Mouse (Mus musculus) G1E (cell line): ENCODE measurements around the gene Arl15. TPM values are rescaled to one million over a fixed set of nuclear protein-coding genes. Genes with fewer than 3 reads are reported as not detected.

ENCODE experiments used
- ATAC-seq: 2 replicates; pipeline ENCODE4 v1.8.0; 2016; ENCODE audit warnings: mild to moderate bottlenecking; ENCODE audit not compliant: insufficient number of reproducible peaks, poor library complexity, low FRiP score, severe bottlenecking; ENCODE audit errors: extremely low read depth
- DNase-seq: peaks from one replicate; pipeline ENCODE4 v3.0.0; 2012; ENCODE audit warnings: low spot score
- H3K27me3 ChIP-seq: 2 replicates; pipeline ENCODE4 v1.6.1; 2012; ENCODE audit warnings: mild to moderate bottlenecking, low read length, inconsistent platforms; ENCODE audit not compliant: insufficient read depth
- H3K36me3 ChIP-seq: replicated peaks from 2 replicates; pipeline ENCODE3; 2012; ENCODE audit warnings: mild to moderate bottlenecking, inconsistent platforms
- H3K4me1 ChIP-seq: 2 replicates; pipeline ENCODE4 v1.6.1; 2012; ENCODE audit warnings: low read depth, low read length, inconsistent platforms, mixed read lengths; ENCODE audit not compliant: insufficient read depth
- H3K4me3 ChIP-seq: 2 replicates; pipeline ENCODE4 v1.5.1; 2012; ENCODE audit warnings: low read depth, mild to moderate bottlenecking, inconsistent platforms, low read length, moderate library complexity, mixed read lengths
- H3K9me3 ChIP-seq: replicated peaks from 2 replicates; pipeline ENCODE4 v1.6.1; 2012; ENCODE audit warnings: inconsistent platforms
- CTCF ChIP-seq: IDR thresholded peaks from 2 replicates; pipeline ENCODE4 v1.5.1; 2012; ENCODE audit warnings: low read depth, low read length, inconsistent platforms, mixed read lengths
- GATA1 ChIP-seq: IDR thresholded peaks from 2 replicates; pipeline ENCODE4 v1.6.1; 2012; ENCODE audit warnings: borderline replicate concordance, low read length, inconsistent platforms, mixed read lengths
- GATA2 ChIP-seq: IDR thresholded peaks from 2 replicates; pipeline ENCODE4 v1.6.1; 2012; ENCODE audit warnings: low read depth, low read length, inconsistent platforms, borderline replicate concordance
- POLR2AphosphoS5 ChIP-seq: IDR thresholded peaks from 2 replicates; pipeline ENCODE4 v1.6.1; 2012; ENCODE audit warnings: low read depth, low read length, inconsistent platforms; ENCODE audit not compliant: insufficient replicate concordance
- TAL1 ChIP-seq: conservative IDR thresholded peaks from 2 replicates; pipeline ENCODE4 v1.6.1; 2012; ENCODE audit warnings: low read depth, low read length, inconsistent platforms, mixed read lengths
- polyA plus RNA-seq: library from polyadenylated mRNA; stranded (reverse); fragments of >175 nt; gene quantifications from 2 replicates; pipeline ENCODE4 v1.2.3, GENCODE M21; 2012
- total RNA-seq, 2 experiments: library from RNA; stranded (forward) in 1 of 2; stranded (reverse) in 1 of 2; fragments of 200-1000 nt in 1 of 2; fragments of >200 nt in 1 of 2; fragmentation: Nextera tagmentation in 1 of 2; gene quantifications; 2 replicates each; pipeline ENCODE4 v1.2.3; 2014 to 2017

Arl15 gene
- total and polyA plus RNA-seq, 3 experiments: 3.2 to 73.8 (median 64.0) TPM

DNA sequence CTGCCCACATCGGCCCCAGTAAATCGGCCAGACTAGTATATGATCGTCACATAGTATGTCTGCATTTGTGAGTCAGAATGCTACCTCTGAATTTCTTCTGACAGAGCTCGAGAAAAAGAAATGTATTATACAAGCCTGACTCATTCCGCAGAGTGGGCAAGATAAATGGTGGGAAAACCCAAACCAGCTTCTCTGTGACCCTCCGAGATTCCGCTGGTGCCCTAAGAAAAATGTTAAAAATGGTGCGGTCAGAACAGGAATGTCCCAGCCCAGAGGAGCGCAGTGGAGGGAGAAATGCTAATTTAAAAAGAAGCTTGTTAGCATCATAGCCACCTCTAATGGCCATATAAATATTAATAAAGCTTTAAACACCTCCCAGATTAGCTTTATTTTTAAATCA is 216.2 kb downstream of the Arl15 start:
- no peak for ATAC-seq
- no peak for DNase-seq
- Histone ChIP-seq H3K36me3 (peaks cover 95% of the 10 kb centered on the region), H3K4me3 (no peak overlapping the region), H3K9me3 (no peaks in the 10 kb centered on the region), H3K27me3 (no peaks in the 10 kb centered on the region), H3K4me1 (peaks cover 3% of the 10 kb centered on the region; the same call in 1 of the 2 replicates)
- no peak for TF ChIP-seq GATA2
- no peak for TF ChIP-seq TAL1
- TF ChIP-seq POLR2AphosphoS5: no peak
- no peak for TF ChIP-seq CTCF
- TF ChIP-seq GATA1: no peak

DNA sequence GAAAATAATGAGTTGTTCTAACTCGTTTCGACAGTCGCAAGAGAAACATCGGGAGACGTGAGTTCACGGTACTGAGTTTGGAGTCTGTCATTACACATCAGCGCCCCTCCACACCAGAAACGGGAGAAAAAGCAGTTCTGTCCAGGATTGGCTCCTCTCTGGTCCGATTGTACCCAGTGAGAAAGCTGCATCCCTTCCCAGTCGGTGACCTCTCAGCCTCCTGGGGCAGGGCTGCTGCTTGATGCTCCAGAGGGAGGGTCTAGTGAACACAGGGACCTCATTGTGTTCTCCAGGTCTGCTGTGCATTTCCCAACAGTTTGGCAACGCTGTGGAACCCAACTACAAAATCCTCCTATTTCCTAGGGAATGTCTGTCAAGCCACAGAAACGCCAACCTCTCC is 216.7 kb downstream of the Arl15 start:
- H3K36me3 ChIP-seq: peaks cover 94% of the 10 kb centered on the region
- no peak for TF ChIP-seq TAL1
- no peak for TF ChIP-seq GATA2
- TF ChIP-seq GATA1: no peak
- no peak for TF ChIP-seq CTCF
- TF ChIP-seq POLR2AphosphoS5: no peak
- H3K4me1 ChIP-seq: peaks cover 3% of the 10 kb centered on the region; the same call in 1 of the 2 replicates
- no peaks in the 10 kb centered on the region for H3K27me3 ChIP-seq
- no peaks in the 10 kb centered on the region for H3K9me3 ChIP-seq
- ATAC-seq: no peak
- DNase-seq: no peak
- no peak overlapping the region for H3K4me3 ChIP-seq

DNA sequence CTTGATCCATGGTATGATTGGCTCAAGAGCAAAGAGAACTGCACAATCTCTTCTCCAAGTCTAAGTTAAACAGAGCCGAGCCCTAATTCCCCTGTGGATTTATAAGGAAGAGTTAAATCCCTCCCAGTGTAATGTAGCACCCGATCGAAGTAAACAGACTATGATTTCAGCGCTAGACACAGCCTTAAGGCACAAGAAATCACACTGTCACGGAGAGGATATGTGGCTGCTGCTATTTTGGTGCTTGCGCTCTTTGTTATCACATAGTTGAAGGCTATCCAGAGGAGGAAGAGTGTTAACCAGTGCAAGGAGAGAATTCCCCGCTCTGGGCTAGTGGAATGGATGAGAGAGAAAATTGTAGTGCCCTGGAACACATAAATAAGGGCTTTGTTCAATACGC is 223.6 kb downstream of the Arl15 start:
- Histone ChIP-seq H3K4me1 (no peaks in the 10 kb centered on the region; the same call in 1 of the 2 replicates), H3K9me3 (no peaks in the 10 kb centered on the region), H3K4me3 (no peak overlapping the region), H3K36me3 (peaks cover 80% of the 10 kb centered on the region), H3K27me3 (no peaks in the 10 kb centered on the region)
- TF ChIP-seq GATA1 (no peak), TAL1 (no peak), POLR2AphosphoS5 (no peak), CTCF (no peak)
- no peak for ATAC-seq
- no peak for DNase-seq

DNA sequence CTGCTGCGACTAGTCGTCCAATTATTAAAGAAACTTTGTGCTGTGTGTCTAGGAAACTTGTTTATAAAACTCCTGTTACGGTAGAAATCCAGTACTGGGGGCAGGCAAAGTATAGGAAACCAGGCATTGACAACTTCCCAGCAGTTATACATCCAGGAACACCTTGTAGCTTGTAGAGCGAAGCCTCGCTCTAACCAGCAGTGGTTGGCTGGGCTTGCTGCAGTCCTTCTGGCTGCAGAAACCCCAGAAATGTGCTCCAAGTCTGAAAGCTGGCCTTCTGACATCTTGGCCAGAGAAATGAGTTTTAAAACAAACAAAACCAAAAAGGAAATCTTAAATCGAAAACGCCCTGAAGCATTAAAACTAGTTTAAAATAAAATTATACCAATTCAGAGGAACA is 229.2 kb downstream of the Arl15 start:
- no peak overlapping the region for H3K4me3 ChIP-seq
- H3K27me3 ChIP-seq: no peaks in the 10 kb centered on the region
- no peaks in the 10 kb centered on the region for H3K4me1 ChIP-seq
- ATAC-seq: no peak
- no peaks in the 10 kb centered on the region for H3K9me3 ChIP-seq
- TF ChIP-seq TAL1: no peak
- no peak for TF ChIP-seq GATA2
- TF ChIP-seq POLR2AphosphoS5: no peak
- no peak for TF ChIP-seq CTCF
- no peak for TF ChIP-seq GATA1
- DNase-seq: no peak
- H3K36me3 ChIP-seq: peaks cover 92% of the 10 kb centered on the region

DNA sequence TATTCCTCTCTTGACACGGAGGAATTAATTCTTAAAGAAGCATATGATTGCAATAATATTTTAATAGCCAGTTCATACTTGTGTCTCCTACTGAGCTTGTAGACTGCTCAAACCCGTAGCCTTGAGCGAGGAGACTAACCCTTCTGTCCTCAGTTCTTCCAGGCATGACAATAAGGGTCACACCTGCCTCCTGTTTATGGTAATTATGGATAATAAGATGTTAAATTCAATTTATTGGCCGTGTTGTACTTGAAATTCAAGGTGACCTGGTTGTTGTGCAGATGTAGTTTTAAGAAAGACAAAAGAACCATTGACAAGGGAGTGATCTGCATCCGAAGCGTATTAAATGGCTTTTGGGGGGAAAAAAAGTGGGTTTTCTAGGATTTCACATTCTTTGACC is 232.0 kb downstream of the Arl15 start:
- no peak for TF ChIP-seq POLR2AphosphoS5
- TF ChIP-seq GATA1: no peak
- TF ChIP-seq TAL1: no peak
- no peak for TF ChIP-seq GATA2
- no peak for TF ChIP-seq CTCF
- H3K36me3 ChIP-seq: peaks cover 90% of the 10 kb centered on the region
- no peak for DNase-seq
- ATAC-seq: no peak
- H3K4me3 ChIP-seq: no peak overlapping the region
- H3K4me1 ChIP-seq: no peaks in the 10 kb centered on the region
- no peaks in the 10 kb centered on the region for H3K27me3 ChIP-seq
- no peaks in the 10 kb centered on the region for H3K9me3 ChIP-seq

DNA sequence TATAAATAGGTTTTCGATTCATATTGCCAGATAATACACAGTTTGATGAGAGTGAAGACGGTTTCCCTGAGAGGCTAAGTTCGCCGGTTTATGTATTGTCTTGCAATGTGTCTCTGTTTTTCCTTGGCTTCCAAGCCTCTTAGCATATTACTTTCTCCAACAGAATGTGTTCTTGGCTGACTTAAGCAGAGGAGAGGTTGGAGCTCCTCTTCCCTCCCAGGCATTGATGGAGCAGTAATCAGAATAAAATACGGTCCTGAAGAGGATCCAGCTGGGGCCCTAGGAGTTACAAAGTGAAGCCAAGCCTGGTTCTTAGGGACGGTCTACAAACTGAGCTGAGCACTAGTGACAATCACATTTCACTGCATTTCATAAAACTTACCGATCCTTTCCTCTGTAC is 232.4 kb downstream of the Arl15 start:
- no peak for ATAC-seq
- TF ChIP-seq GATA1: no peak
- Histone ChIP-seq H3K27me3 (no peaks in the 10 kb centered on the region), H3K9me3 (no peaks in the 10 kb centered on the region), H3K4me3 (no peak overlapping the region), H3K36me3 (peaks cover 88% of the 10 kb centered on the region), H3K4me1 (no peaks in the 10 kb centered on the region)
- no peak for DNase-seq

DNA sequence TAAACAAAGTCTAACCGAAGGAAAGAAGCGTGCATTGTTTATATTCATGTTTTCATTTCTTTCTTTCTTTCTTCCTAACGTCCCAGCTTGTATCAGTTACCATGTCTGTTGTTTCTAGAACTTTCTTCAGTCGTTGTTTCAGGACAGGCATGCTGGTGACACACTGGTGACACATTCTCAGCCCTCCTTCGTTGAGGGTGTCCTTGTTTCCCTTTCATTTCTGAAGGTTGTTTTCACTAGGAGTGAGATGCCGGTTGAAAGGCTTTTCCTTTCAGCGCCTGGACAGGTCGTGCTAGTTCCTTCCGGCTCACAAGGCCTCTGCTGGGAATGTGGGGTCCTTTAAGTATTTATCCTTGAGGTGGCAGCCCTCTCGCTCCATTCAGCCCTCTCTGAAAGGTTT is 253.8 kb downstream of the Arl15 start:
- no peaks in the 10 kb centered on the region for H3K4me1 ChIP-seq
- no peaks in the 10 kb centered on the region for H3K27me3 ChIP-seq
- H3K4me3 ChIP-seq: no peak overlapping the region
- ATAC-seq (no peak), DNase-seq (no peak)
- no peaks in the 10 kb centered on the region for H3K9me3 ChIP-seq
- TF ChIP-seq GATA1 (no peak), GATA2 (no peak), CTCF (no peak), TAL1 (no peak), POLR2AphosphoS5 (no peak)
- H3K36me3 ChIP-seq: peaks cover 60% of the 10 kb centered on the region
